8 mouse cellular contexts compared by ENCODE assay signal in genomic region chr11:103362521-103363181, GRCm38 (mm10). TPM values are rescaled to one million over a fixed set of nuclear protein-coding genes. Genes with fewer than 3 reads are reported as not detected.
DNase-seq lines count a peak whose midpoint lies in the region; ATAC-seq and TF ChIP-seq lines count a peak whose summit lies in the region.

No protein-coding gene starts in this region.

- H3K36me3 ChIP-seq in heart, embryonic 11.5 days (ENCODE audit: control insufficient read depth, insufficient read depth, low read length): no peaks in the 10 kb centered on the region; the same call in 1 of the 2 replicates
- 0 out of 2 replicates have a peak, but pooled peaks cover 4% of the 10 kb centered on the region for H3K36me3 ChIP-seq in heart, embryonic 15.5 days
- no peaks in the 10 kb centered on the region for H3K36me3 ChIP-seq in liver, embryonic 14.5 days (replicated peaks; ENCODE audit: control insufficient read depth, insufficient read depth, low read depth)
- H3K36me3 ChIP-seq in small intestine, adult 2 months (ENCODE audit: control insufficient read depth, insufficient read depth, low read length): peaks cover 19% of the 10 kb centered on the region

- H3K9me3 ChIP-seq in heart, embryonic 11.5 days (replicated peaks; ENCODE audit: control insufficient read depth, low read length): no peaks in the 10 kb centered on the region
- no peaks in the 10 kb centered on the region for H3K9me3 ChIP-seq in heart, embryonic 15.5 days (replicated peaks)
- H3K9me3 ChIP-seq in liver, embryonic 14.5 days (ENCODE audit: control insufficient read depth, low read length): no peaks in the 10 kb centered on the region

- no peak for DNase-seq in heart, adult 9 months (ENCODE audit: low spot score in 2 of 2)
- peak; percentile 54 for DNase-seq in ZHBTc4 (ENCODE audit: low read depth, low spot score)
- no peak for DNase-seq in liver, embryonic 14.5 days (ENCODE audit: low read depth in 3 of 3, low spot score in 3 of 3)
- no peak for DNase-seq in cerebellum, adult 8-10 months
- DNase-seq in adrenal gland, postnatal 4 days (ENCODE audit: low spot score in 2 of 2): no peak

- TF ChIP-seq EP300 in liver, embryonic 14.5 days (IDR thresholded peaks at IDR 0.05; ENCODE audit: low read depth): no peak

- H3K4me2 ChIP-seq in heart, embryonic 11.5 days: peak overlapping the region; percentile 93
- H3K4me2 ChIP-seq in heart, embryonic 15.5 days: peak overlapping the region; percentile 91
- peak overlapping the region; percentile 58 for H3K4me2 ChIP-seq in liver, embryonic 14.5 days (ENCODE audit: low read depth)

- ATAC-seq in heart, embryonic 11.5 days (replicated peaks; ENCODE audit: insufficient number of reproducible peaks, low FRiP score, low TSS enrichment): no peak
- peak; percentile 11 for ATAC-seq in heart, embryonic 15.5 days (replicated peaks; ENCODE audit: insufficient number of reproducible peaks, insufficient read depth, low FRiP score, low read depth)
- ATAC-seq in liver, embryonic 14.5 days (ENCODE audit: insufficient read depth): no peak

- peak overlapping the region; percentile 70 for H3K9ac ChIP-seq in heart, embryonic 11.5 days (ENCODE audit: low read depth, low read length)
- peak overlapping the region; percentile 65 for H3K9ac ChIP-seq in heart, embryonic 15.5 days
- peak overlapping the region; percentile 16; the same call in 1 of the 2 replicates for H3K9ac ChIP-seq in liver, embryonic 14.5 days (replicated peaks)

- peaks cover 55% of the 10 kb centered on the region for H3K27me3 ChIP-seq in heart, embryonic 11.5 days (ENCODE audit: control insufficient read depth, insufficient read depth, low read length)
- H3K27me3 ChIP-seq in heart, embryonic 15.5 days: peaks cover 52% of the 10 kb centered on the region
- H3K27me3 ChIP-seq in liver, embryonic 14.5 days (ENCODE audit: control insufficient read depth, insufficient read depth, low read length): peaks cover 53% of the 10 kb centered on the region
- H3K27me3 ChIP-seq in small intestine, adult 2 months (ENCODE audit: control insufficient read depth, insufficient read depth, low read length): no peaks in the 10 kb centered on the region

- under 1% methylated on average over 33 of the region's 33 CpGs for WGBS in heart, embryonic 11.5 days (ENCODE audit: insufficient replicate concordance)
- WGBS in heart, embryonic 15.5 days: under 1% methylated on average over 33 of the region's 33 CpGs
- 2% methylated on average over 33 of the region's 33 CpGs for WGBS in liver, embryonic 14.5 days (ENCODE audit: insufficient replicate concordance)
- 2% methylated on average over 33 of the region's 33 CpGs for WGBS in small intestine, adult 2 months

- TF ChIP-seq POLR2A in small intestine, adult 2 months (IDR thresholded peaks at IDR 0.05; ENCODE audit: low read depth, low read length): no peak

- peak overlapping the region; percentile 53 for H3K4me3 ChIP-seq in heart, embryonic 11.5 days (ENCODE audit: low read depth, low read length)
- H3K4me3 ChIP-seq in heart, embryonic 15.5 days: peak overlapping the region; percentile 59
- peak overlapping the region; percentile 45 to 47 for H3K4me3 ChIP-seq in liver, embryonic 14.5 days (ENCODE audit: insufficient read depth in 1 of 2, low read depth in 2 of 2, low read length in 2 of 2)
- H3K4me3 ChIP-seq in small intestine, adult 2 months (ENCODE audit: low read depth, low read length): peak overlapping the region; percentile 66

- H3K4me1 ChIP-seq in heart, embryonic 11.5 days (ENCODE audit: control insufficient read depth, insufficient read depth, low read length): peaks cover 26% of the 10 kb centered on the region
- peaks cover 50% of the 10 kb centered on the region for H3K4me1 ChIP-seq in heart, embryonic 15.5 days (replicated peaks)
- H3K4me1 ChIP-seq in liver, embryonic 14.5 days (replicated peaks; ENCODE audit: control insufficient read depth in 2 of 2, insufficient read depth in 2 of 2, low read length in 1 of 2): peaks cover 0 to 4% of the 10 kb centered on the region in 2 experiments; a peak in 1 of 4 replicates
- H3K4me1 ChIP-seq in small intestine, adult 2 months (ENCODE audit: control insufficient read depth, insufficient read depth, insufficient read length, low read length): peaks cover 26% of the 10 kb centered on the region

- no peak for TF ChIP-seq CTCF in liver, embryonic 14.5 days (IDR thresholded peaks at IDR 0.05; ENCODE audit: low read depth)
- TF ChIP-seq CTCF in small intestine, adult 2 months (IDR thresholded peaks at IDR 0.05; ENCODE audit: extremely low read depth, insufficient read length, insufficient replicate concordance, low read depth, low read length): no peak

- H3K27ac ChIP-seq in heart, embryonic 11.5 days (ENCODE audit: low read depth, low read length): peak overlapping the region; percentile 70
- H3K27ac ChIP-seq in heart, embryonic 15.5 days: peak overlapping the region; percentile 84
- no peak overlapping the region for H3K27ac ChIP-seq in liver, embryonic 14.5 days
- peak overlapping the region; percentile 45; the same call in 1 of the 2 replicates for H3K27ac ChIP-seq in small intestine, adult 2 months (ENCODE audit: insufficient read depth, low read depth, low read length)

RNA-seq across cellular contexts. Expression of gene Arhgap27, which starts 0.8 kb away (rescaled TPM):
- polyA plus RNA-seq in heart, embryonic 11.5 days (2014; fragmentation: Nextera tagmentation; extraction: Ambion mirVana): 3.4 and 4.4 TPM in 2 replicates
- polyA plus RNA-seq in heart, embryonic 15.5 days (2015; fragmentation: Nextera tagmentation; extraction: Ambion mirVana): 5.4 and 9.0 TPM in 2 replicates
- 2.6 TPM in 2 replicates for polyA plus RNA-seq in liver, embryonic 14.5 days (2012; rRNA removed)
- 1.4 and 1.5 TPM in 2 replicates for polyA plus RNA-seq in liver, embryonic 14.5 days (2014; fragmentation: Nextera tagmentation; extraction: Ambion mirVana)
- 105 and 122 TPM in 2 replicates for polyA plus RNA-seq in small intestine, adult 2 months (2012; rRNA removed)
- 10 to 100 TPM; 21.0 to 22.3 TPM for total RNA-seq in adrenal gland, postnatal 4 days (2021)

RNA-seq across cellular contexts. Expression of gene Plekhm1, which starts 49.8 kb away (rescaled TPM):
- 4.4 and 5.2 TPM in 2 replicates for polyA plus RNA-seq in heart, embryonic 11.5 days (2014; fragmentation: Nextera tagmentation; extraction: Ambion mirVana)
- 4.8 and 6.1 TPM in 2 replicates for polyA plus RNA-seq in heart, embryonic 15.5 days (2015; fragmentation: Nextera tagmentation; extraction: Ambion mirVana)
- 3.7 TPM in 2 replicates for polyA plus RNA-seq in liver, embryonic 14.5 days (2012; rRNA removed)
- 3.3 and 3.9 TPM in 2 replicates for polyA plus RNA-seq in liver, embryonic 14.5 days (2014; fragmentation: Nextera tagmentation; extraction: Ambion mirVana)
- 10.4 and 16.6 TPM in 2 replicates for polyA plus RNA-seq in small intestine, adult 2 months (2012; rRNA removed)
- 10 to 100 TPM; 18.0 TPM for total RNA-seq in adrenal gland, postnatal 4 days (2021)

Comparison
In these comparisons a context has a peak if more than half of its experiments do, and no peak if none do; other contexts are left out.
1. H3K9ac ChIP-seq: peak in every context shown above with its lines; median percentile 70 in heart, embryonic 11.5 days; 65 in heart, embryonic 15.5 days; 16 in liver, embryonic 14.5 days.
2. RNA of gene Arhgap27, which starts 0.8 kb away (polyA plus RNA-seq): 105 to 122 TPM in small intestine, adult 2 months; 5.4 to 9.0 TPM in heart, embryonic 15.5 days, 3.4 to 4.4 TPM in heart, embryonic 11.5 days and 1.4 to 2.6 TPM in liver, embryonic 14.5 days; every median in the first group is over 10 times any median in the second.
3. Peak in every context shown above with its lines, with median percentiles within 50 percentile points of each other: H3K4me2 ChIP-seq and H3K4me3 ChIP-seq.